In the genomic region with DNA sequence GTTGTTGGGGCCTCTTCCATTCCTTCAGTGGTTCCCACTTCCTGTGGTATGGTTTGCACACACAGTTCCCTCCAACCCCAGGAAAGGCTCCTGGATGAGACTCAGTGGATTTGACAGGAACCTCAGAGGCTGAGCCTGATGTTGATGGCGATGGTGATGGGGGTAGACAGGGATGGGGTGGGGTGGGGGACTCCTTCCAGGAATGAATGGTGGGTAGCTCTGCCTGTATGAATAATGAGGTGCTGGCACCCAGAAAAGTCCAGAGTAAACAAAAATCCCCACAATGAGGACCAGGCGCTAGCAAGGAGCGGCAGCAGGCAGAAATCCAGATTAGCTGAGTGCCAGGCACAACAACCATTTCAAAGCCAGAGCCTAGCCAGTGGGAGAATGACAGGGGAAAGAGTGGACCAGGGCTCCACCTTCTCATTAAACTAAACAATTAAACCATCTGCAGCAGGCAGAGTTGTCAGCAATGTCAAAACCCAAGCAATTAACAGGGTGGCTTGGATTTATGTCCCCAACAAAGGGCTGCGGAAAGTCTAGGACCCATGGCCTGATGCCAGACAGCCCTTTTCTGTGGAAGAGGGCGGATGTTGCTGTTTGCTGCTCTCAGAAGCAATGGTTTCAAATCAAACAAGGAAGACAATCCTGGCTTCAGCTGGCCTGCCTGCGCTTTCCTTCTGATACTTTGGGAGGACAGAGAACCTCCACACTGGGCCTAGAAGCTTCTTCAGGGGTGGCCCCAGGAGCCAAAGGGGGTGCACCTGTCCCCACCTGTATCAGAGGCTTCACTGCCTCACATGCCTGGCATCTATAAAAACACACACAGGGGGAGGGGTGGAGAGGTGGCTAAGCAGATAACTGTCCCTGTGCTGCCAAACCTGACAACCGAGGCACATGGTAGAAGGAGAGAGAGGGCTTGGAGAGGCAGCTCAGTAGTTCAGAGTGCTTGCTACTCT, we compare ENCODE assay signal across 9 mouse cellular contexts. TPM values are rescaled to one million over a fixed set of nuclear protein-coding genes. Genes with fewer than 3 reads are reported as not detected.
DNase-seq lines count a peak whose midpoint lies in the region; ATAC-seq and TF ChIP-seq lines count a peak whose summit lies in the region.
"Had no signal": no experiment of that assay in that cellular context is flagged by ENCODE, and none has a peak within 500 bp of the region (broad histone marks: within the 10 kb centered on the region; RNA-seq: fewer than 3 reads in every experiment).

No protein-coding gene starts in this region.

- WGBS in hindbrain, embryonic 15.5 days, result 50% methylated on average over 7 of the region's 7 CpGs
- 36% methylated on average over 7 of the region's 7 CpGs for WGBS in stomach, postnatal 0 days

- H3K36me3 ChIP-seq in hindbrain, embryonic 15.5 days, result no peaks in the 10 kb centered on the region
- no peaks in the 10 kb centered on the region for H3K36me3 ChIP-seq in stomach, postnatal 0 days (ENCODE audit: control insufficient read depth, insufficient read depth, low read length)

- TF ChIP-seq EP300 in stomach, postnatal 0 days (optimal IDR thresholded peaks at IDR 0.05), result no peak

- peaks cover 6% of the 10 kb centered on the region for H3K4me1 ChIP-seq in hindbrain, embryonic 15.5 days (replicated peaks)
- H3K4me1 ChIP-seq in stomach, postnatal 0 days (replicated peaks; ENCODE audit: control insufficient read depth, insufficient read depth), result no peaks in the 10 kb centered on the region; the same call in 1 of the 2 replicates

- no peak overlapping the region for H3K4me3 ChIP-seq in hindbrain, embryonic 15.5 days
- no peak overlapping the region for H3K4me3 ChIP-seq in stomach, postnatal 0 days (ENCODE audit: low read depth, low read length)

- no peak overlapping the region for H3K4me2 ChIP-seq in hindbrain, embryonic 15.5 days
- H3K4me2 ChIP-seq in stomach, postnatal 0 days (replicated peaks; ENCODE audit: low read depth), result no peak overlapping the region

- ATAC-seq in hindbrain, embryonic 15.5 days (ENCODE audit: low FRiP score, low read depth), result peak; percentile 81
- ATAC-seq in stomach, postnatal 0 days (ENCODE audit: low FRiP score, low TSS enrichment), result no peak
- ATAC-seq in granulocyte monocyte progenitor cell, adult 5-6 weeks (replicated peaks; ENCODE audit: poor library complexity, severe bottlenecking), result no peak
- ATAC-seq: Patski had no signal

- H3K27ac ChIP-seq in hindbrain, embryonic 15.5 days (replicated peaks), result 0 out of 2 replicates have a peak overlapping the region, but pooled peaks have one; percentile 39
- no peak overlapping the region for H3K27ac ChIP-seq in stomach, postnatal 0 days (replicated peaks)

- H3K27me3 ChIP-seq in hindbrain, embryonic 15.5 days, result peaks cover 8% of the 10 kb centered on the region; the same call in 1 of the 2 replicates
- H3K27me3 ChIP-seq in stomach, postnatal 0 days (ENCODE audit: control insufficient read depth, insufficient read depth, low read length), result no peaks in the 10 kb centered on the region
- H3K27me3 ChIP-seq: Patski had no signal

- no peaks in the 10 kb centered on the region for H3K9me3 ChIP-seq in hindbrain, embryonic 15.5 days
- H3K9me3 ChIP-seq in stomach, postnatal 0 days (ENCODE audit: control insufficient read depth, low read length), result no peaks in the 10 kb centered on the region

- peak; percentile 62 to 69 for DNase-seq in right cerebral cortex, postnatal 10 days (ENCODE audit: low spot score in 2 of 2)
- DNase-seq in right cerebral cortex, postnatal 14 days, result no peak
- DNase-seq in lung, postnatal 10 days, result peak; percentile 85
- DNase-seq in stomach, postnatal 0 days (ENCODE audit: low spot score), result no peak
- no peak for DNase-seq in urinary bladder, adult 18-20 months (ENCODE audit: low spot score in 2 of 2)
- no peak for DNase-seq in ovary, postnatal 10 days (ENCODE audit: low spot score)

- no peak for TF ChIP-seq CTCF in stomach, postnatal 0 days (IDR thresholded peaks at IDR 0.05; ENCODE audit: low read depth)

- no peak overlapping the region for H3K9ac ChIP-seq in hindbrain, embryonic 15.5 days
- H3K9ac ChIP-seq in stomach, postnatal 0 days (ENCODE audit: low read length), result no peak overlapping the region

RNA-seq across cellular contexts. Expression of a gene that starts 44.4 kb away (rescaled TPM):
- polyA plus RNA-seq in hindbrain, embryonic 15.5 days (2015; fragmentation: Nextera tagmentation; extraction: Ambion mirVana), result 0.36 and 0.43 TPM in 2 replicates
- 0.62 and 0.72 TPM in 2 replicates for polyA plus RNA-seq in stomach, postnatal 0 days (2015; fragmentation: Nextera tagmentation; extraction: Ambion mirVana)
- total RNA-seq in granulocyte monocyte progenitor cell, adult 5-6 weeks (2014; fragmentation: Nextera tagmentation), result 13.4 and 20.1 TPM in 2 replicates
- total RNA-seq in granulocyte monocyte progenitor cell, adult 5-6 weeks (2017), result 20.3 and 22.4 TPM in 2 replicates

Comparison
In these comparisons a context has a peak if more than half of its experiments do, and no peak if none do; other contexts are left out.
1. DNase-seq: peak in right cerebral cortex, postnatal 10 days (2 of 2) and lung, postnatal 10 days (single experiment); none in right cerebral cortex, postnatal 14 days (single experiment), stomach, postnatal 0 days (single experiment), urinary bladder, adult 18-20 months (0 of 2) and ovary, postnatal 10 days (single experiment).